Mouse (Mus musculus): Measurements from ENCODE around the gene Hyou1. TPM values are rescaled to one million over a fixed set of nuclear protein-coding genes. Genes with fewer than 3 reads are reported as not detected.
"Not testable (repeated sequence)": the region's sequence is repeated elsewhere in the genome, so short reads cannot be mapped to it uniquely, and the experiment has no call there.

Gene Hyou1
- polyA plus RNA-seq, 1 experiment from 2014 or later, result 20.7 TPM

DNA sequence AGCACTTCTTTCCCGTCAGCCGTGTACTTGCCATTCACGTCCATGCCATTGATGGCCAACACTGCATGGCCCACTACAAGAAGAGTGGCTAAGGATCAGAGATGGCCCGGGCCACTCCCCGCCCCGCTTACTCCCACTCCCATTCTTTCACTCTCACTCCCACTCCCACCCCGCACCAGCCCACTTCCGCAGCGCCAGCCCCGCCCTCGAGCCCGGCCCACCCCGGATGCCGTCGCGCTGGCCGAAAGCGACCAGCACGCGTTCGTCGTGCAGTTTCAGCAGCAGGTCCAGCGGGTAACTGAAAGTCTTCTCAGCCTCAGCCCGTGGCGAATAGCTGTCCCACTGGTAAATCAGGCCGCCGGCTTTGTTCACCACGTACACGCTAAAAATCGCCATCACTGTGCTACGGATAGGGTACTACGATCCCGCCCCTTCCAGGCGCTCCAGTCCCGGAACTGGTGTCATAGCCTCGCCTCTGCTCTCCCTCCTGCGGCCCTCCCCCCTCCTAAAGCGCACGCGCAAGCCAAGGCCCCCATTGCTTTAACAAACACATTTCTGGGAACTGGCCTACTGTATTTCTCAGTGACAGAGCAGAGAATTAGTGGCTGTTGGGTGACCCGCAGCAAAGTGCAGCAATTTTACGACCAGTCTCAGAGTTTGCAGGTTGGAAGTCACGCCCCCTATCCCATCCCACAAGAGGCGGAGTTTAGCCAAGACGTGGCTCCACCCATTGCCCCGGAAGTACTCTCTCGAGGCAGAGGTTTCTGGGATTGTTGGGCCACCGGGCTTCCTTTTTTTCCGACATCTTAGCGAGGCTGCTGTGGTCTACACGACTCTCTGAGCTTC is 27.8 kb downstream of the Hyou1 start, which contains the start of the genes Rps25 and Trappc4:
Gene Rps25, plus strand, starts transcription at position 234 of the 846 bp plus-strand sequence.
Gene Trappc4, minus strand, starts transcription at position 695 of the 846 bp plus-strand sequence.
- Histone ChIP-seq H3K9me3 (ENCODE audit: control insufficient read depth, low read length) (no peaks in the 10 kb centered on the region), H3K27me3 (ENCODE audit: control insufficient read depth, insufficient read depth, low read length) (no peaks in the 10 kb centered on the region), H3K4me3 (ENCODE audit: low read depth, low read length) (peak within 1 kb of the TSS; percentile 77), H3K36me3 (ENCODE audit: control insufficient read depth, insufficient read depth, low read length) (peaks cover 57% of the 10 kb centered on the region), H3K4me2 (ENCODE audit: low read depth, low read length) (peak within 1 kb of the TSS; percentile 72), H3K27ac (ENCODE audit: low read depth, low read length) (peak within 1 kb of the TSS; percentile 95), H3K4me1 (ENCODE audit: control insufficient read depth, insufficient read depth, low read length) (peaks cover 13% of the 10 kb centered on the region; the same call in 1 of the 2 replicates), H3K9ac (replicated peaks; ENCODE audit: low read depth, low read length) (peak within 1 kb of the TSS; percentile 83)
- under 1% methylated on average over 51 of the region's 51 CpGs for WGBS
- ATAC-seq (ENCODE audit: low read depth), result peak; percentile 96

DNA sequence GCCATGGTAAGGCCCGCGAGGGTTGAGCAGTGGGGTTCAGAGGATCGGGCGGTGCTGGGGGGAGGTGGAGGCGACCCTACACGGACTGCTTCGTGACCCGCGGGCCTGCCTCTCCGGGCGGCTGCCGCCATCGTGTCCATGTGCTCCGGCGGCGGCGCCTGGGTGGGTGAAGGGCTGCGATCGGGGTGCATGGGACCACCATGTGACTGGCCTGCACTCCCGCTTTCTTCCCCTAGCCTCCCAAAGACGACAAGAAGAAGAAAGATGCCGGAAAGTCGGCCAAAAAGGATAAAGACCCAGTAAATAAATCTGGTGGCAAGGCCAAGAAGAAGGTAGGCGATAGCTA is 28.4 kb downstream of the Hyou1 start:
- under 1% methylated on average over 22 of the region's 24 CpGs for WGBS
- Histone ChIP-seq H3K27me3 (ENCODE audit: control insufficient read depth, insufficient read depth, low read length) (no peaks in the 10 kb centered on the region), H3K27ac (ENCODE audit: low read depth, low read length) (peak overlapping the region; percentile 95), H3K4me1 (ENCODE audit: control insufficient read depth, insufficient read depth, low read length) (peaks cover 13% of the 10 kb centered on the region; the same call in 1 of the 2 replicates), H3K9ac (replicated peaks; ENCODE audit: low read depth, low read length) (peak overlapping the region; percentile 83), H3K4me2 (ENCODE audit: low read depth, low read length) (peak overlapping the region; percentile 72), H3K9me3 (ENCODE audit: control insufficient read depth, low read length) (no peaks in the 10 kb centered on the region), H3K4me3 (ENCODE audit: low read depth, low read length) (peak overlapping the region; percentile 77), H3K36me3 (ENCODE audit: control insufficient read depth, insufficient read depth, low read length) (peaks cover 55% of the 10 kb centered on the region)
- no peak for ATAC-seq (ENCODE audit: low read depth)

DNA sequence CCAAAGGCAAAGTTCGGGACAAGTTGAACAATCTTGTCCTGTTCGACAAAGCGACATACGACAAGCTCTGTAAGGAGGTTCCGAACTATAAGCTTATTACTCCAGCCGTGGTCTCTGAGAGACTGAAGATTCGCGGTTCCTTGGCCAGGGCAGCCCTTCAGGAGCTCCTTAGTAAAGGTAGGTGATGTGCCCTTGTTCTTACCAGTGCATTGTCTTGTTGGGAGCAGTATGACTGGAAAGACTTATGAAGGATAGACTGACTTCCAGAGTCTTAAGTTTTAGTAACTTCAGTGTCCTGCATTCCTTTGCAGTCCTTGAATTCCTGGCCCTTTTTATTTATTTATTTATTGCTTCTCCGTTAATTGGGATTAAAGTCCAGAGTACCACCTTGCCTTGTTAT is 29.4 kb downstream of the Hyou1 start:
- H3K27ac ChIP-seq (ENCODE audit: low read depth, low read length); H3K9me3 ChIP-seq (ENCODE audit: control insufficient read depth, low read length); ATAC-seq (ENCODE audit: low read depth); H3K9ac ChIP-seq (replicated peaks; ENCODE audit: low read depth, low read length); H3K27me3 ChIP-seq (ENCODE audit: control insufficient read depth, insufficient read depth, low read length): not testable (repeated sequence)
- Histone ChIP-seq H3K4me3 (ENCODE audit: low read depth, low read length) (peak overlapping the region; percentile 77), H3K4me2 (ENCODE audit: low read depth, low read length) (peak overlapping the region; percentile 72), H3K36me3 (ENCODE audit: control insufficient read depth, insufficient read depth, low read length) (peaks cover 53% of the 10 kb centered on the region), H3K4me1 (ENCODE audit: control insufficient read depth, insufficient read depth, low read length) (peaks cover 13% of the 10 kb centered on the region; the same call in 1 of the 2 replicates)
- 81% methylated on average over 9 of the region's 9 CpGs for WGBS

GRCm38 (mm10) chr9:44410647-44411336 is 31.5 kb downstream of the Hyou1 start:
- no peak for ATAC-seq (ENCODE audit: low read depth)
- Histone ChIP-seq H3K4me2 (ENCODE audit: low read depth, low read length) (no peak overlapping the region), H3K27ac (ENCODE audit: low read depth, low read length) (no peak overlapping the region), H3K27me3 (ENCODE audit: control insufficient read depth, insufficient read depth, low read length) (no peaks in the 10 kb centered on the region), H3K4me3 (ENCODE audit: low read depth, low read length) (no peak overlapping the region), H3K9ac (replicated peaks; ENCODE audit: low read depth, low read length) (no peak overlapping the region), H3K4me1 (ENCODE audit: control insufficient read depth, insufficient read depth, low read length) (peaks cover 11% of the 10 kb centered on the region; the same call in 1 of the 2 replicates), H3K36me3 (ENCODE audit: control insufficient read depth, insufficient read depth, low read length) (peaks cover 40% of the 10 kb centered on the region), H3K9me3 (ENCODE audit: control insufficient read depth, low read length) (no peaks in the 10 kb centered on the region)
- 89% methylated on average over 2 of the region's 2 CpGs for WGBS

DNA sequence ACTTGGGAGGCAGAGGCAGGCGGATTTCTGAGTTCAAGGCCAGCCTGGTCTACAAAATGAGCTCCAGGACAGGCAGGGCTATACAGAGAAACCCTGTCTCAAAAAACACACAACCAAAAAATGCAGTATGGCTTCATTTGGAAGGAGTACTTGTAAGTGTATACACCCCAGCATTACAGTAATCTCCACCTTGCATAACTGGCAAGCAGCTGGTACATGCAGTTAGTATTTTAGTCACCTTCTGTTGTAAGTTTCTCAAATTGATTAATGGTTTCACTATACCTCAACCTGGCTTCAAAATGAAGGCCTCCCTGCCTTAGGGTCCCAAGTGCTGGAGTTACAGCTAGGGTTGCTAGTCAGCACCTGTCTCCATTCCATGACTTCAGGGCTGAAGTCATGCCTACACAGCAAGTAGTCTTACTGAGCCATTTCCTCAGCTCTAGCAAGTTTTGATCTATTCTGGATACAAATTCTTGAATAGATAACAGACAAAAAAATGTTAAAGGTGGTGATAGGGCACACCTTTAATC is 32.4 kb downstream of the Hyou1 start:
- Histone ChIP-seq H3K27ac (ENCODE audit: low read depth, low read length) (no peak overlapping the region), H3K9ac (replicated peaks; ENCODE audit: low read depth, low read length) (no peak overlapping the region), H3K9me3 (ENCODE audit: control insufficient read depth, low read length) (no peaks in the 10 kb centered on the region), H3K27me3 (ENCODE audit: control insufficient read depth, insufficient read depth, low read length) (no peaks in the 10 kb centered on the region), H3K36me3 (ENCODE audit: control insufficient read depth, insufficient read depth, low read length) (peaks cover 41% of the 10 kb centered on the region), H3K4me1 (ENCODE audit: control insufficient read depth, insufficient read depth, low read length) (peaks cover 6% of the 10 kb centered on the region; the same call in 1 of the 2 replicates), H3K4me3 (ENCODE audit: low read depth, low read length) (no peak overlapping the region), H3K4me2 (ENCODE audit: low read depth, low read length) (no peak overlapping the region)
- WGBS, result 100% methylated on average over 1 of the region's 1 CpGs
- ATAC-seq (ENCODE audit: low read depth), result no peak

GRCm38 (mm10) chr9:44412306-44412705 is 33.0 kb downstream of the Hyou1 start:
- WGBS, result 91% methylated on average over 4 of the region's 4 CpGs
- Histone ChIP-seq H3K9me3 (ENCODE audit: control insufficient read depth, low read length) (no peaks in the 10 kb centered on the region), H3K27me3 (ENCODE audit: control insufficient read depth, insufficient read depth, low read length) (no peaks in the 10 kb centered on the region), H3K4me1 (ENCODE audit: control insufficient read depth, insufficient read depth, low read length) (peaks cover 9% of the 10 kb centered on the region; the same call in 1 of the 2 replicates), H3K27ac (ENCODE audit: low read depth, low read length) (no peak overlapping the region), H3K4me2 (ENCODE audit: low read depth, low read length) (no peak overlapping the region), H3K36me3 (ENCODE audit: control insufficient read depth, insufficient read depth, low read length) (peaks cover 41% of the 10 kb centered on the region), H3K9ac (replicated peaks; ENCODE audit: low read depth, low read length) (no peak overlapping the region), H3K4me3 (ENCODE audit: low read depth, low read length) (no peak overlapping the region)
- no peak for ATAC-seq (ENCODE audit: low read depth)

DNA sequence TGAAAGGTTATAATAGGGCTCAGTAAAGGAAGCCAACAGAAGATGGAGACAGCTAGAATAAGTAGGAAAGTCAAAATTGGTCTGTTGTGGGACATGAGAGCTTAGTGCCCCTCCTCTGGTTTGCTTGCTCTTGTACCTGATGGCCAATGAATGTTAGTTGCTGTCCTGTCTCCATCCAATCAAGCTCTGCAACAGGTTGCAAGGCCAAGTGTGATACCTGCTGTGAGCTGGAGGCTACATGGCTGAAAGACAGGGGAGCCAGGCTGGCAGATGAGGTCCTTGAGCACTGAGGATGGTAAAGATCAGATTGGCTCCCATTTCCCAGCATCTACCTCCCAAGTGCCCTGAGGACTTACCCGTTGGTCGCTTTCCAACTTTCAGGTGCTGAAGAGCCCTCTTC is 33.5 kb downstream of the Hyou1 start:
- no peaks in the 10 kb centered on the region for H3K9me3 ChIP-seq (ENCODE audit: control insufficient read depth, low read length)
- no peak for ATAC-seq (ENCODE audit: low read depth)
- no peak overlapping the region for H3K4me2 ChIP-seq (ENCODE audit: low read depth, low read length)
- peaks cover 11% of the 10 kb centered on the region; the same call in 1 of the 2 replicates for H3K4me1 ChIP-seq (ENCODE audit: control insufficient read depth, insufficient read depth, low read length)
- no peak overlapping the region for H3K9ac ChIP-seq (replicated peaks; ENCODE audit: low read depth, low read length)
- no peaks in the 10 kb centered on the region for H3K27me3 ChIP-seq (ENCODE audit: control insufficient read depth, insufficient read depth, low read length)
- no peak overlapping the region for H3K4me3 ChIP-seq (ENCODE audit: low read depth, low read length)
- no peak overlapping the region for H3K27ac ChIP-seq (ENCODE audit: low read depth, low read length)
- peaks cover 41% of the 10 kb centered on the region for H3K36me3 ChIP-seq (ENCODE audit: control insufficient read depth, insufficient read depth, low read length)
- 91% methylated on average over 2 of the region's 2 CpGs for whole genome bisulfite sequencing

DNA sequence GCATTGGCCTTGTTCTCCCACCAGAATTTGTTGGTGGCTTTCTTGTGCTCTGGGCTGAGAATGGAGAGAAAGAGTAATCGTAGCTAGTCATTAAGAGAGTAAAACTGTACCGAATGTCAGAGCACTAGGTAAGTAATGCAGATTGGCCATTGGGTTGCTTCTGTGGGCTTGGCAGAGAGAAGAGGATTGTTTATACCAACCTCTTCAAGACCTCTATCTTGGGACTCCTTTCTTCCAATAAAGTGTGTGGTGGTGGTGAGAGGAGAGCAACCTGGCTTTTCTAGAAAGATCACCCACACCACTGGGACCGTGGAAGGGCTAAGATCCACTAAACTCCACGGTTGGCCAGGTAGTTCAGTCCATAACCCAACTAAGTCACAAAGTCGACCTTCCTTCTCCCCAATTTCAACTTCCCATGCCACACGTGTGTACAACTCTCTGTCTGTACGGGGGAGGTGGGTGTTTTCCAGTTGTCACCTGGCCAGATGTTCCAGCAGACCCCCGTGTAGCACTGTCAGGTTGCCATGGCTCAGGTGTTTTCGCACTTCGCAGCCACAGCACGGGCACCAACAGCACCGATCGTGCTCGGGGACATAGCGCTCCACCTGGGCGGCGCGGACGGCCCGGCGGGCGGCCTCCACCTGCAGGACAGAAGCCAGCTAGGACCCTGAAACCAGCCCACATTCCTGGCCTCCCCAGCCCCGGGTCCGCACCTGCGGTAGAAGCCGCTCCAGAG is 38.0 kb downstream of the Hyou1 start:
- Histone ChIP-seq H3K4me1 (ENCODE audit: control insufficient read depth, insufficient read depth, low read length) (0 out of 2 replicates have a peak, but pooled peaks cover 5% of the 10 kb centered on the region), H3K27me3 (ENCODE audit: control insufficient read depth, insufficient read depth, low read length) (no peaks in the 10 kb centered on the region), H3K9ac (replicated peaks; ENCODE audit: low read depth, low read length) (peak overlapping the region; percentile 78), H3K4me3 (ENCODE audit: low read depth, low read length) (peak overlapping the region; percentile 74), H3K27ac (ENCODE audit: low read depth, low read length) (peak overlapping the region; percentile 39; the same call in 1 of the 2 replicates), H3K9me3 (ENCODE audit: control insufficient read depth, low read length) (no peaks in the 10 kb centered on the region), H3K36me3 (ENCODE audit: control insufficient read depth, insufficient read depth, low read length) (peaks cover 12% of the 10 kb centered on the region), H3K4me2 (ENCODE audit: low read depth, low read length) (peak overlapping the region; percentile 84)
- ATAC-seq (ENCODE audit: low read depth), result peak; percentile 75
- WGBS, result 8% methylated on average over 26 of the region's 26 CpGs
